Mouse (Mus musculus): ENCODE measurements around the gene Fndc1. TPM values are rescaled to one million over a fixed set of nuclear protein-coding genes. Genes with fewer than 3 reads are reported as not detected.

Fndc1 gene
- polyA plus RNA-seq, 1 experiment from 2014 or later = 0.86 TPM

DNA sequence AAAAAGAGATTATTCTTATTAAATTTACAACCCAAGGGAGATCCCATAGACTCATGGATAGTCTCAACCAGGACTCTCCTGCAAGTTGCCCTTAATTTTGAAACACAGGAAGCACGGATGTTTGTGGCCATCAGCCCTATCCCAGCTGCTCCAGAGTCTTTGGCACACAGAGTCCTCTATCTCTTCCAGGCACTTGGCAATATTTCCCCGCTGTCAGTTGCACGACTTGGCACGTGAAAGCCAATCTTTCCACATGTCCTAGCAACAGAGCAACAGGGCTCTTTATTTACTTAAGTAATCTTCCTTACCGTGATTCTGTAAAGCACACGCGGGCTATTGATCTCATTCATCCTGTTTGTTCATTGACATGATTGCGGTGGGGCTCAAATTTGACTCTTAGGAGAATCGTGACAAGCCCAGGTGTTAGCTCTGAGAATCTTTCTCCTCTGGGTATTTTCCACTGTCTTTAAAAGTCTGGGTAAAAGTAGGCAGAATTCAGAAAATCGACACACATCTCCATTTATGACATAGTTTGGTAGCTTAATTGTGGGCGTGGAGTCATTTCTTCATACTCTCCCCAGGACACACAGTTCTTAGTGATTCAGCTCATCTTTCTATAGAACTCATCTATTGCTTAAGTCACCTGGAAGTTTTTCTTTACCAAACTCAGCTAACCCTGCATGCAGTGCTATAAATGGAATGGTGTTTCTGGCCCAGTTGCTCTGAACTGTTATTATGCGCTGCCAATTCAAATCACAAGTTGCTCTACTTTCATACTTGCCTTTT, 13.6 kb upstream of the Fndc1 start:
- WGBS = 84% methylated on average over 12 of the region's 12 CpGs
- no peak for ATAC-seq (ENCODE audit: insufficient read depth, low FRiP score, low TSS enrichment)
- no peak overlapping the region for H3K4me3 ChIP-seq (ENCODE audit: low read depth, low read length)
- H3K27me3 ChIP-seq (ENCODE audit: control insufficient read depth, insufficient read depth, low read length) = no peaks in the 10 kb centered on the region
- no peaks in the 10 kb centered on the region for H3K4me1 ChIP-seq (ENCODE audit: control insufficient read depth, insufficient read depth, low read length)
- no peak overlapping the region for H3K9ac ChIP-seq (ENCODE audit: low read length)
- H3K27ac ChIP-seq (ENCODE audit: low read depth, low read length) = no peak overlapping the region
- DNase-seq (ENCODE audit: low spot score) = no peak
- no peaks in the 10 kb centered on the region for H3K9me3 ChIP-seq (ENCODE audit: control insufficient read depth, low read length)
- H3K4me2 ChIP-seq (ENCODE audit: low read depth) = no peak overlapping the region
- no peaks in the 10 kb centered on the region for H3K36me3 ChIP-seq (ENCODE audit: control insufficient read depth, insufficient read depth, low read length)

DNA sequence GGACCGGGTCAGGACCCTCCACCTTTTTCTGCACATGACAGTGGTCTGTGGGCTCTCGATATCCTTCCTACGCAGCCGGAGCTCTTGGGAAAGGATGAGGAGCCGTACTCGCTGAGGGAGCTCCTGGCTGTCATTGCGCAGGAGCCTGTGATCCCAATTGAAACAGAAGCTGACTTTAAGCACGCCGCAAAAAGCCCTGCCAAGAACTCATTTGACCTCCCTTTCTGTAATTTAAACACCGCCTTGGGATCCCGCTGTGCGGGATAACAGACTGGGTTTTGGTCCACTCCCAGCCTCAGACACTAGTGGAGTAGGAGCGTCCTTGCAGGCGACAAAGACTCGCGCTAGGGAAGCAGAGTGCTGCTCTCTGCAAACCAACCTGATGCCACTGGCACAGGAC, 484 bp upstream of the Fndc1 start:
- no peak overlapping the region for H3K27ac ChIP-seq (ENCODE audit: low read depth, low read length)
- 15% methylated on average over 16 of the region's 16 CpGs for WGBS
- H3K36me3 ChIP-seq (ENCODE audit: control insufficient read depth, insufficient read depth, low read length) = no peaks in the 10 kb centered on the region
- H3K9me3 ChIP-seq (ENCODE audit: control insufficient read depth, low read length) = no peaks in the 10 kb centered on the region
- DNase-seq (ENCODE audit: low spot score) (peak; percentile 44), ATAC-seq (ENCODE audit: insufficient read depth, low FRiP score, low TSS enrichment) (no peak)
- peaks cover 9% of the 10 kb centered on the region; the same call in 1 of the 2 replicates for H3K4me1 ChIP-seq (ENCODE audit: control insufficient read depth, insufficient read depth, low read length)
- H3K4me2 ChIP-seq (ENCODE audit: low read depth) = peak overlapping the region; percentile 95
- H3K9ac ChIP-seq (ENCODE audit: low read length) = peak overlapping the region; percentile 18
- peaks cover 14% of the 10 kb centered on the region for H3K27me3 ChIP-seq (ENCODE audit: control insufficient read depth, insufficient read depth, low read length)
- peak overlapping the region; percentile 51 for H3K4me3 ChIP-seq (ENCODE audit: low read depth, low read length)

DNA sequence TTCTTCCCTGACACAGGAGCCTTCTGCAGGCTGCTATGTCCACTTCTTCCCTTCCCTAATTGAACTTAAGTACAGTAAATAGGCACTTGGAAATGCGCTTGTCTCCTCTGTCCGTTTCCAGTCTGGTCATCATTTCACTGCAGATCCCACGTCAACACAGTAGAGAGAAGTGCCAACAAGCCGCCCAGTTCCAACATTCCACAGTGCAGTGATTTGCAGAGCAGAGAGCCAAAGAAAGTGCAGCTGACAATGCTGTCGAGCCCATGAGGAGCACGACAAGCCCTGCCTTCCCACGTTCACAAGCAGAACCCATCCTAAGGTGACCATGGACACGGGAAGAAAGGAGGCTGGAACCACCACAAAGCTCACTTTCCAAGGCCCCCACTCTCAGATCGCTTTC, 1.7 kb downstream of the Fndc1 start:
- Histone ChIP-seq H3K36me3 (ENCODE audit: control insufficient read depth, insufficient read depth, low read length) (no peaks in the 10 kb centered on the region), H3K4me1 (ENCODE audit: control insufficient read depth, insufficient read depth, low read length) (peaks cover 9% of the 10 kb centered on the region; the same call in 1 of the 2 replicates), H3K27ac (ENCODE audit: low read depth, low read length) (no peak overlapping the region), H3K4me3 (ENCODE audit: low read depth, low read length) (no peak overlapping the region), H3K4me2 (ENCODE audit: low read depth) (no peak overlapping the region), H3K9ac (ENCODE audit: low read length) (no peak overlapping the region), H3K27me3 (ENCODE audit: control insufficient read depth, insufficient read depth, low read length) (peaks cover 14% of the 10 kb centered on the region), H3K9me3 (ENCODE audit: control insufficient read depth, low read length) (no peaks in the 10 kb centered on the region)
- no peak for ATAC-seq (ENCODE audit: insufficient read depth, low FRiP score, low TSS enrichment)
- WGBS = 76% methylated on average over 9 of the region's 9 CpGs
- DNase-seq (ENCODE audit: low spot score) = no peak

DNA sequence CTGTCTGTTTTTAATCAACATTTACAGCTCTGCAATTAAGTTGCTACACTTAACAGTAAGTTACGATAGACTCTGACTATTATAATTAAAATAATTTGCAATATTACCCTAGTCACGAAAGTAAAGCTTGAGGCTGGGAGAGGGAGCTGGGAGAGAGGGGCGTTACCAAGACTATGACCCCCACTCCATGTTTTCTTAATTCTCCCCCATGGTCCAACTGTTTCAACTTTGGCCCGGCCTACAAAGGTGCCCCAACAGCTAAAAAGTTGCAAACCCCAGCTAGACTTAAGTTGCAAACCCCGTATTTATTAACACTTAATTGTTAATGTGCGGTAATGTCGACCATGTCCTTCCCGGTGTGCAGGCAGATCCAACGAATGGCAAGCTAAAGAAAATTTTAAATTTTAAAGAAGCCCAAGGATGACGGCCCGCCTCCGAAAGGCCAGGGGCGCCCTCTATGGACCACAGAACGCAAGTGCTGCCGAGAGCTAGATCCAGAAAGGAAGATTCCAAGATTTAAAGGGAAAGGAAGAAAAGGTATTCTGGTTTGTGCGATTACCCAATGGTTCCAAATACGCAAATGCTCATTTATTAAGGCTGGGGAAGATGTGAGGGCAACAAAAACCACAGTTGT, 5.4 kb downstream of the Fndc1 start:
- H3K27ac ChIP-seq (ENCODE audit: low read depth, low read length) = no peak overlapping the region
- H3K4me2 ChIP-seq (ENCODE audit: low read depth) = no peak overlapping the region
- ATAC-seq (ENCODE audit: insufficient read depth, low FRiP score, low TSS enrichment) (no peak), DNase-seq (ENCODE audit: low spot score) (peak; percentile 66)
- H3K4me1 ChIP-seq (ENCODE audit: control insufficient read depth, insufficient read depth, low read length) = peaks cover under 1% of the 10 kb centered on the region; the same call in 1 of the 2 replicates
- H3K9ac ChIP-seq (ENCODE audit: low read length) = no peak overlapping the region
- no peaks in the 10 kb centered on the region for H3K9me3 ChIP-seq (ENCODE audit: control insufficient read depth, low read length)
- peaks cover 9% of the 10 kb centered on the region for H3K27me3 ChIP-seq (ENCODE audit: control insufficient read depth, insufficient read depth, low read length)
- 34% methylated on average over 17 of the region's 17 CpGs for WGBS
- H3K36me3 ChIP-seq (ENCODE audit: control insufficient read depth, insufficient read depth, low read length) = no peaks in the 10 kb centered on the region
- H3K4me3 ChIP-seq (ENCODE audit: low read depth, low read length) = no peak overlapping the region

DNA sequence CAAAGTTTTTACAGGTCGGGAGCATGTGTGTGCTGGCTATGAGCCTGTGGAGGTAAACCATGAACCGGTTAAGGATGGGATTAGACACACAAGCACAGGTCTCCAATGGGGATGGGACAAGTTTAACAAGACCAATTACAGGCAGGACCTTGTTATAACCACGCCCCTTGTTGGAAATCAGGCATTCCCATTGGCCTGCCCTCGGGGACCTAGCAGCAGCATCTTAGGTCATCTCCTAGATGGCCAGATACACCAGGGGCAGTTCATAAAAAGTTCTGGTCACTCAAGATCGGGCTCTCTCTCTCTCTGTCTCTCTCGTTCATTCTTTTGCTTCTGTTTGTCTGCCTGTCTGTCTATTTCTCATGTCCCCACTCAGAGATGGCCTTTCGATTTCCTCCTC, 6.9 kb downstream of the Fndc1 start:
- WGBS = 81% methylated on average over 7 of the region's 7 CpGs
- H3K9ac ChIP-seq (ENCODE audit: low read length) = no peak overlapping the region

DNA sequence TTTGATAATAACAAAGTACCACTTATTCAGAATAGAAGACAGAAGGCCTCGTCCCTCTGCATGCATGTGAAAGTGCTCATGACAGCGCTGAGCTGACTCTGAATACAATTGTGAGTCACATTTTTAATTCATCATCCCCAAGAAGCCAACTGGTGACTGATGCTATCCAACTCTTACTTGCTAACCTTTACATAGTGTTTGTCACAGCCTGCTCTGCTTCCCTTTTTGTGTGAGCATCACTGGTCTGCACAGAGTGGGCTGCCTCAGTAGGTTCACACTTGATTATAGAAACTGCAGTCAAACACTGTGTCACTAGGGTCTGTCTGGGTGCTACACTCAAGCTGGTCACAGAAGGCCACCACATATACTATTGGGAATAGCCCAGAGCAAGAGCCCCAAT, 10.5 kb downstream of the Fndc1 start:
- no peak for DNase-seq (ENCODE audit: low spot score)
- H3K4me2 ChIP-seq (ENCODE audit: low read depth) = no peak overlapping the region
- H3K9me3 ChIP-seq (ENCODE audit: control insufficient read depth, low read length) = no peaks in the 10 kb centered on the region
- no peak overlapping the region for H3K27ac ChIP-seq (ENCODE audit: low read depth, low read length)
- ATAC-seq (ENCODE audit: insufficient read depth, low FRiP score, low TSS enrichment) = no peak
- no peaks in the 10 kb centered on the region for H3K36me3 ChIP-seq (ENCODE audit: control insufficient read depth, insufficient read depth, low read length)
- WGBS = 80% methylated on average over 2 of the region's 2 CpGs
- H3K9ac ChIP-seq (ENCODE audit: low read length) = no peak overlapping the region
- no peaks in the 10 kb centered on the region for H3K4me1 ChIP-seq (ENCODE audit: control insufficient read depth, insufficient read depth, low read length)
- H3K4me3 ChIP-seq (ENCODE audit: low read depth, low read length) = no peak overlapping the region
- H3K27me3 ChIP-seq (ENCODE audit: control insufficient read depth, insufficient read depth, low read length) = no peaks in the 10 kb centered on the region

More for the DNA sequence above, 6.9 kb downstream of the Fndc1 start:
- Histone ChIP-seq H3K27ac (ENCODE audit: low read depth, low read length) (no peak overlapping the region), H3K27me3 (ENCODE audit: control insufficient read depth, insufficient read depth, low read length) (0 out of 2 replicates have a peak, but pooled peaks cover 2% of the 10 kb centered on the region), H3K9me3 (ENCODE audit: control insufficient read depth, low read length) (no peaks in the 10 kb centered on the region), H3K4me3 (ENCODE audit: low read depth, low read length) (no peak overlapping the region), H3K4me1 (ENCODE audit: control insufficient read depth, insufficient read depth, low read length) (no peaks in the 10 kb centered on the region), H3K4me2 (ENCODE audit: low read depth) (no peak overlapping the region), H3K36me3 (ENCODE audit: control insufficient read depth, insufficient read depth, low read length) (no peaks in the 10 kb centered on the region)
- no peak for DNase-seq (ENCODE audit: low spot score)
- no peak for ATAC-seq (ENCODE audit: insufficient read depth, low FRiP score, low TSS enrichment)

DNA sequence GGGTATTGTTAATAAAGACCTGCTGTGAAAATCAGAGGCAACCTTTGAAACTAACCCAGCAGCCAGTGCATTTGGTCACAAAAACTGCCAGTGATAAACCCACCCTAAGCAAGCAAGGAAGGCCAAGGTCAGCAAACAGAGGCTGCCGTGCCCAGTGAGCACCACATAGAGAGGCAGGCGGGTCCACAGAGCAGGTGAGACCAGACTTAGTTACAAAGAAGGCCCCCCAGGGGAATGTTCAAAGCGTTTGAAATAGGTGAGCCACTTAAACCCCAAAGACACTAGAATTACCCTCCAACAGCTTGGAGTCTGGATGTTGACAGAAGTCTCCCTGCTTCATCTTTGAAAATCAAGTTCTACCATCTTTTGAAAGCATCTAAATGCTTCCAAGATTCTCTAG, 12.7 kb downstream of the Fndc1 start:
- no peak for DNase-seq (ENCODE audit: low spot score)
- ATAC-seq (ENCODE audit: insufficient read depth, low FRiP score, low TSS enrichment) = no peak
- no peak overlapping the region for H3K27ac ChIP-seq (ENCODE audit: low read depth, low read length)
- no peaks in the 10 kb centered on the region for H3K36me3 ChIP-seq (ENCODE audit: control insufficient read depth, insufficient read depth, low read length)
- no peaks in the 10 kb centered on the region for H3K4me1 ChIP-seq (ENCODE audit: control insufficient read depth, insufficient read depth, low read length)
- no peaks in the 10 kb centered on the region for H3K27me3 ChIP-seq (ENCODE audit: control insufficient read depth, insufficient read depth, low read length)
- no peak overlapping the region for H3K4me2 ChIP-seq (ENCODE audit: low read depth)
- no peak overlapping the region for H3K9ac ChIP-seq (ENCODE audit: low read length)
- no peak overlapping the region for H3K4me3 ChIP-seq (ENCODE audit: low read depth, low read length)
- 67% methylated on average over 3 of the region's 3 CpGs for WGBS
- H3K9me3 ChIP-seq (ENCODE audit: control insufficient read depth, low read length) = no peaks in the 10 kb centered on the region

DNA sequence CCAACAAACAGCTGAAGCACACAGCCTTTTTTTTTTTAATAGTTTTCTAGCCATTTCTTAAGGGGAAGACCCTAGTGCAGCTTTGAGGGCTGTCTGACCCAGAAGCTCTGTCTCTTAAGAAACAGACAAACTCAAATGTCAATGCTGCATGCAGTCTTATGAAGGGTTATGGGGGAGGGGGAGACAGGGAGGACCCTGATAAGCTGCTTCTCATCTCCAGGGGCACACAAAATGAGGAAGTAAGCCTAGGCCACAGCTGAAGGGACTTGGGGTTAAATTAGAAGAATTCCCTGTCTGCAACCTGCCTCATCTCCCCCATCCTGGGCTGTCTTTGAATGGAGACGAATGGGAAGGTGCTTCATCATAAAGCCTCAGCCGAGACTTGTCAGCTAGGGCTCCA, 19.1 kb downstream of the Fndc1 start:
- DNase-seq (ENCODE audit: low spot score) (no peak), ATAC-seq (ENCODE audit: insufficient read depth, low FRiP score, low TSS enrichment) (no peak)
- Histone ChIP-seq H3K4me1 (ENCODE audit: control insufficient read depth, insufficient read depth, low read length) (no peaks in the 10 kb centered on the region), H3K4me3 (ENCODE audit: low read depth, low read length) (no peak overlapping the region), H3K27me3 (ENCODE audit: control insufficient read depth, insufficient read depth, low read length) (no peaks in the 10 kb centered on the region), H3K27ac (ENCODE audit: low read depth, low read length) (no peak overlapping the region), H3K9ac (ENCODE audit: low read length) (no peak overlapping the region), H3K36me3 (ENCODE audit: control insufficient read depth, insufficient read depth, low read length) (no peaks in the 10 kb centered on the region), H3K4me2 (ENCODE audit: low read depth) (no peak overlapping the region), H3K9me3 (ENCODE audit: control insufficient read depth, low read length) (no peaks in the 10 kb centered on the region)
- WGBS = 90% methylated on average over 2 of the region's 2 CpGs

DNA sequence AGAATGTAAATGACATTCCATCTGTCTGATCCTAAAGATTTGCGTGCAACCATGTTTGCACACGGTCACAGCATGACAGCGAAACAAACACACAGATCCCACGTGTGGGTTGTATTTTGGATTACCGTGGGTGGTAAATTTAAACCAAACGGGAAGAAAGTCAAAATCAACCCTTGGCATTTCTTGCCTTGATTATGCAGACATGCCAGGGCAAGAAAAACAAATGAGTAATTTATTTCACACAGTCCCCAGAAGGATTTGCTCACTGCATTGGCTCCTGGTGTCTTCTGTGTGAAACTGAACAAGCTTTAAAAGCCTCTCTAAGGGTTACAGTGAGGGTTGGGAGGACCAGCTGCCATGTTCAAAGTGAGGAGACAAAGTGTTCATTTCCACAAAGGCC, 22.0 kb downstream of the Fndc1 start:
- Histone ChIP-seq H3K27me3 (ENCODE audit: control insufficient read depth, insufficient read depth, low read length) (no peaks in the 10 kb centered on the region), H3K4me3 (ENCODE audit: low read depth, low read length) (no peak overlapping the region), H3K27ac (ENCODE audit: low read depth, low read length) (no peak overlapping the region), H3K4me1 (ENCODE audit: control insufficient read depth, insufficient read depth, low read length) (no peaks in the 10 kb centered on the region), H3K4me2 (ENCODE audit: low read depth) (no peak overlapping the region), H3K9ac (ENCODE audit: low read length) (no peak overlapping the region), H3K9me3 (ENCODE audit: control insufficient read depth, low read length) (no peaks in the 10 kb centered on the region), H3K36me3 (ENCODE audit: control insufficient read depth, insufficient read depth, low read length) (no peaks in the 10 kb centered on the region)
- DNase-seq (ENCODE audit: low spot score) (no peak), ATAC-seq (ENCODE audit: insufficient read depth, low FRiP score, low TSS enrichment) (no peak)
- WGBS = 79% methylated on average over 6 of the region's 6 CpGs
